Mouse (Mus musculus) liver, embryonic 14.5 days (tissue): Measurements from ENCODE around the gene Usp12.

Experiments used
- CTCF ChIP-seq: IDR thresholded peaks from 2 replicates; pipeline ENCODE4 v1.5.1; 2016; ENCODE audit warnings: antibody characterized with exemption, low read depth, control low read depth
- EP300 ChIP-seq: IDR thresholded peaks from 2 replicates; pipeline ENCODE4 v1.6.1; 2016; ENCODE audit warnings: antibody characterized with exemption, low read depth

GRCm38 (mm10) chr5:146841301-146841700, 46.5 kb upstream of the Usp12 start:
- TF ChIP-seq CTCF: no peak
- TF ChIP-seq EP300: no peak
